Mouse (Mus musculus) liver, embryonic 14.5 days (tissue): Measurements from ENCODE around the gene Cables2. TPM values are rescaled to one million over a fixed set of nuclear protein-coding genes. Genes with fewer than 3 reads are reported as not detected.

Source experiments
- ATAC-seq: fragments of 200-750 bp; cut with Nextera tagmentation; 2 replicates; pipeline ENCODE4 v1.8.0; 2017; ENCODE audit warnings: moderate number of reproducible peaks, mild to moderate bottlenecking, moderate library complexity; ENCODE audit not compliant: insufficient read depth
- DNase-seq, 3 experiments: peaks; one replicate each; pipeline ENCODE4 v3.0.0-alpha.2; 2012 to 2013; ENCODE audit warnings: low read depth in 3 of 3, low spot score in 3 of 3
- H3K27ac ChIP-seq: fragments of 300-500 bp; sonication (generic); 2 replicates; pipeline ENCODE4 v1.5.1; 2014; ENCODE audit warnings: moderate library complexity, mild to moderate bottlenecking, control low read depth, inconsistent platforms
- H3K27me3 ChIP-seq: fragments of 300-500 bp; sonication (generic); 2 replicates; pipeline ENCODE4 v1.6.1; 2014; ENCODE audit warnings: mild to moderate bottlenecking, low read length, moderate library complexity; ENCODE audit not compliant: control insufficient read depth, insufficient read depth
- H3K36me3 ChIP-seq: fragments of 300-500 bp; sonication (generic); replicated peaks from 2 replicates; pipeline ENCODE4 v1.6.1; 2014; ENCODE audit warnings: low read depth; ENCODE audit not compliant: control insufficient read depth, insufficient read depth
- H3K4me1 ChIP-seq, 2 experiments: fragments of 200-500 bp in 1 of 2; fragments of 300-500 bp in 1 of 2; sonication (generic) in 1 of 2; replicated peaks; 2 replicates each; pipeline ENCODE4 v1.6.1; 2012 to 2014; ENCODE audit warnings: antibody characterized with exemption in 1 of 2, inconsistent platforms in 1 of 2, low read length in 1 of 2; ENCODE audit not compliant: control insufficient read depth in 2 of 2, insufficient read depth in 2 of 2
- H3K4me2 ChIP-seq: fragments of 300-500 bp; sonication (generic); 2 replicates; pipeline ENCODE4 v1.6.1; 2014; ENCODE audit warnings: low read depth, mild to moderate bottlenecking, control low read depth, moderate library complexity
- H3K4me3 ChIP-seq, 2 experiments: fragments of 200-500 bp in 1 of 2; fragments of 300-500 bp in 1 of 2; sonication (generic) in 1 of 2; 2 replicates each; pipeline ENCODE4 v1.5.1; 2012 to 2014; ENCODE audit warnings: low read depth in 2 of 2, low read length in 2 of 2, mild to moderate bottlenecking in 2 of 2, control low read depth in 1 of 2, inconsistent platforms in 1 of 2, moderate library complexity in 1 of 2; ENCODE audit not compliant: insufficient read depth in 1 of 2
- H3K9ac ChIP-seq: fragments of 300-500 bp; sonication (generic); replicated peaks from 2 replicates; pipeline ENCODE4 v1.6.1; 2014; ENCODE audit warnings: mild to moderate bottlenecking, control low read depth, moderate library complexity
- H3K9me3 ChIP-seq: fragments of 300-500 bp; sonication (generic); 2 replicates; pipeline ENCODE4 v1.6.1; 2016; ENCODE audit warnings: low read length, mixed read lengths; ENCODE audit not compliant: control insufficient read depth
- CTCF ChIP-seq: IDR thresholded peaks from 2 replicates; pipeline ENCODE4 v1.5.1; 2016; ENCODE audit warnings: antibody characterized with exemption, low read depth, control low read depth
- EP300 ChIP-seq: IDR thresholded peaks from 2 replicates; pipeline ENCODE4 v1.6.1; 2016; ENCODE audit warnings: antibody characterized with exemption, low read depth
- WGBS: fragments of 180-500 bp; shearing (Covaris S2); extraction: QIAGEN DNeasy Blood & Tissue Kit; methylation state at CpG from one replicate; pipeline ENCODE4 v1.1.7; 2014; ENCODE audit not compliant: insufficient replicate concordance; 5-methylcytosine and 5-hydroxymethylcytosine counted together
- microRNA-seq: library from miRNA; unstranded; fragments of <30 nt; microRNA quantifications from one replicate; pipeline ENCODE4, GENCODE M21; 2016
- polyA plus RNA-seq, 2 experiments: library from polyadenylated mRNA; depleted of rRNA in 1 of 2; stranded (reverse) in 1 of 2; unstranded in 1 of 2; fragments of >200 nt; fragmentation: Nextera tagmentation in 1 of 2; extraction: Ambion mirVana in 1 of 2; gene quantifications; 2 replicates each; pipeline versions ENCODE4 v1.2.1 to v1.2.3; 2012 to 2014

The Cables2 gene
- polyA plus RNA-seq, 2 experiments, result 3.3 to 5.6 TPM

- no peak overlapping the region for H3K9ac ChIP-seq
- TF ChIP-seq CTCF, result no peak
- TF ChIP-seq EP300, result no peak
- no peaks in the 10 kb centered on the region for H3K27me3 ChIP-seq
- no peaks in the 10 kb centered on the region for H3K36me3 ChIP-seq
- WGBS, result 59% methylated on average over 8 of the region's 8 CpGs
- H3K27ac ChIP-seq, result no peak overlapping the region
- ATAC-seq, result no peak
- DNase-seq, result no peak
- no peaks in the 10 kb centered on the region for H3K4me1 ChIP-seq
- no peak overlapping the region for H3K4me3 ChIP-seq
- H3K4me2 ChIP-seq, result no peak overlapping the region
- no peaks in the 10 kb centered on the region for H3K9me3 ChIP-seq
Measured at GRCm38 (mm10) chr2:180215011-180215461, 58.3 kb downstream of the Cables2 start.

DNA sequence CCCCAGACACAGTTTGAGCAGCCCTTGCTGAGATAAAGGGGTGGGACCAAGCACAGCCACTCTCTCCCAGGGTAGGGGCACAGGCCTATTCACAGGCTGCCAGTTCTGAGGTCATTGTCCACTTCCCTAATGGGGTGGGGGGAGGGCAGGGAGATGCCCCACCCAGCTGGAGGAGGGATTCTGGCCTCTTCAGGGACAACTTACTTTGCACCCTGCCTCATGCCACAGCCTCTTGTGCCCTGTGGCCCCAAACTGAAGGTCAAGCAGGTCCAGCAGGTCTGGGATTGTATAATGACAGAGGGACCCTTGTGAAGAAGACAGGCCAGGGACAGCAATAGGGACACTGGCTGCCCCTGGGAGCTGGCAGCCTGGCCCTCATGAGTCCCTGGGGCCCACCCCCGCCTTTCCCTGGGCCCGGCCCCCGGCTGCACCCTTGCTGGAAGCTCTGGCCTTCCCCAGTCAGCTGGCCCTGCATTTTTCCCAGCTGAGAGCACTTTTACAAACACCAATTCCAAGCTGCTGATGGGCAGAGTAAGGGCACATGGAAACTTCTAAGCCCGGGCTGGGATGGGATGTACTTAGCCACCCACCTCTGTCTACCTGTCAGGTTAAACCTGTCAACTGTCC lies 58.8 kb downstream of the Cables2 start:
- no peak overlapping the region for H3K9ac ChIP-seq
- no peak for ATAC-seq

DNA sequence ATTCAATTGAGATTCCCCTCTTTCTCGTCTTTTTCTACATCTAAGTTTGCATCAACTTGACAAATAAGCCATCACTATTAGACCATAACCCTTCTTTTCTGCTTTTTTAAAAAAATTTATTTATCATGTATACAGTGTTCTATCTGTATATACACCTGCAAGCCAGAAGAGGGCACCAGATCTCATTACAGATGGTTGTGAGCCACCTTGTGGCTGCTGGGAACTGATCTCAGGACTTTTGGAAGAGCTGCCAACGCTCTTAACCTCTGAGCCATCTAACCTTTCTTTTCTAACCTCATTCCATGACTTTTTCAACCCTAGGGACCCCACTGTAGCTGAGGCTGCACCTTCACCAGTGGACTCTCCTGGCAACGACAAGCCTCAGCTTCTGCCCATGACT lies 61.0 kb downstream of the Cables2 start:
- WGBS, result 75% methylated on average over 3 of the region's 3 CpGs
- TF ChIP-seq EP300 (no peak), CTCF (peak; percentile 37; the same call in 1 of the 2 replicates)
- H3K36me3 ChIP-seq, result no peaks in the 10 kb centered on the region
- ATAC-seq, result no peak
- H3K4me2 ChIP-seq, result no peak overlapping the region
- no peak for DNase-seq
- H3K27ac ChIP-seq, result no peak overlapping the region
- no peak overlapping the region for H3K4me3 ChIP-seq
- no peaks in the 10 kb centered on the region for H3K27me3 ChIP-seq
- H3K4me1 ChIP-seq, result no peaks in the 10 kb centered on the region
- H3K9ac ChIP-seq, result no peak overlapping the region
- no peaks in the 10 kb centered on the region for H3K9me3 ChIP-seq

More for the DNA sequence above, 58.8 kb downstream of the Cables2 start:
- H3K27ac ChIP-seq, result no peak overlapping the region
- H3K4me1 ChIP-seq, result no peaks in the 10 kb centered on the region
- 77% methylated on average over 4 of the region's 4 CpGs for WGBS
- H3K4me3 ChIP-seq, result no peak overlapping the region
- no peak for DNase-seq
- H3K9me3 ChIP-seq, result no peaks in the 10 kb centered on the region
- no peaks in the 10 kb centered on the region for H3K36me3 ChIP-seq
- TF ChIP-seq EP300, result no peak
- TF ChIP-seq CTCF, result no peak
- H3K27me3 ChIP-seq, result no peaks in the 10 kb centered on the region
- no peak overlapping the region for H3K4me2 ChIP-seq

DNA sequence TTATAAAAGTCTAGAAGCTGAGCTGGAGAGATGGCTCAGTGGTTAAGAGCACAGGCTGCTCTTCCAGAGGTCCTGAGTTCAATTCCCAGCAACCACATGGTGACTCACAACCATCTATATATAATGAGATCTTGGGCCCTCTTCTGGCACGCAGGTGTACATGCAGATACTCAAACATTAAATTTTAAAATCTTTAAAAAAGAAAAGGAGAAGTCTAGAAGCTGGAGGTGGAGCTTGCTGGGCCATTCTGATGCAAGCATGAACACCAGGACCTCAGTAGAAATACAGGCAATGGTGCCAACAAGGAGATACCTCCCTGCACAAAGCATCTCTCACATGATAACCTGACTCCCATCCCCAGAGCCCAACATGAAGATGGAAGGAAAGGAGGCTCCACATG lies 64.3 kb downstream of the Cables2 start:
- TF ChIP-seq CTCF, result no peak
- TF ChIP-seq EP300, result no peak
- no peak overlapping the region for H3K4me2 ChIP-seq
- H3K27ac ChIP-seq, result no peak overlapping the region
- H3K27me3 ChIP-seq, result no peaks in the 10 kb centered on the region
- DNase-seq (no peak), ATAC-seq (no peak)
- H3K9me3 ChIP-seq, result no peaks in the 10 kb centered on the region
- H3K9ac ChIP-seq, result no peak overlapping the region
- WGBS, result 38% methylated on average over 1 of the region's 1 CpGs
- H3K4me1 ChIP-seq, result no peaks in the 10 kb centered on the region
- no peak overlapping the region for H3K4me3 ChIP-seq
- H3K36me3 ChIP-seq, result no peaks in the 10 kb centered on the region

Small RNAs within 50 kb of the gene (microRNA-seq; reads per million reads assigned to microRNA genes)
- gene Mir3091, result 3.4 reads per million

Other genes starting within 250 kb of the Cables2 start
- gene Lsm14b, start 248.5 kb downstream of the Cables2 start, polyA plus RNA-seq (2012; rRNA removed), result 6.0 and 10.7 TPM in 2 replicates
- 1.5 and 1.7 TPM in 2 replicates for gene Lsm14b, start 248.5 kb downstream of the Cables2 start, polyA plus RNA-seq (2014; fragmentation: Nextera tagmentation; extraction: Ambion mirVana)
- gene Psma7, start 231.1 kb downstream of the Cables2 start, polyA plus RNA-seq (2012; rRNA removed), result 115 and 150 TPM in 2 replicates
- gene Psma7, start 231.1 kb downstream of the Cables2 start, polyA plus RNA-seq (2014; fragmentation: Nextera tagmentation; extraction: Ambion mirVana), result 310 and 347 TPM in 2 replicates
- 1.0 and 1.3 TPM in 2 replicates for gene Ss18l1, start 231.0 kb downstream of the Cables2 start, polyA plus RNA-seq (2012; rRNA removed)
- 0.37 and 0.44 TPM in 2 replicates for gene Ss18l1, start 231.0 kb downstream of the Cables2 start, polyA plus RNA-seq (2014; fragmentation: Nextera tagmentation; extraction: Ambion mirVana)
- gene Mtg2, start 202.9 kb downstream of the Cables2 start, polyA plus RNA-seq (2012; rRNA removed), result 7.7 and 8.5 TPM in 2 replicates
- gene Mtg2, start 202.9 kb downstream of the Cables2 start, polyA plus RNA-seq (2014; fragmentation: Nextera tagmentation; extraction: Ambion mirVana), result 9.9 and 10.7 TPM in 2 replicates
- 0.02 TPM in 1 of 2 replicates, not detected in the other for gene Hrh3, start 169.0 kb downstream of the Cables2 start, polyA plus RNA-seq (2012; rRNA removed)
- gene Hrh3, start 169.0 kb downstream of the Cables2 start, polyA plus RNA-seq (2014; fragmentation: Nextera tagmentation; extraction: Ambion mirVana), result not detected in 2 replicates
- gene Osbpl2, start 154.2 kb downstream of the Cables2 start, polyA plus RNA-seq (2012; rRNA removed), result 3.3 and 4.4 TPM in 2 replicates
- gene Osbpl2, start 154.2 kb downstream of the Cables2 start, polyA plus RNA-seq (2014; fragmentation: Nextera tagmentation; extraction: Ambion mirVana), result 7.9 and 8.4 TPM in 2 replicates
- 51.7 and 53.3 TPM in 2 replicates for gene Adrm1, start 102.0 kb downstream of the Cables2 start, polyA plus RNA-seq (2012; rRNA removed)
- 77.8 and 80.5 TPM in 2 replicates for gene Adrm1, start 102.0 kb downstream of the Cables2 start, polyA plus RNA-seq (2014; fragmentation: Nextera tagmentation; extraction: Ambion mirVana)
- gene Lama5, start 47.6 kb downstream of the Cables2 start, polyA plus RNA-seq (2012; rRNA removed), result 2.7 and 2.9 TPM in 2 replicates
- gene Lama5, start 47.6 kb downstream of the Cables2 start, polyA plus RNA-seq (2014; fragmentation: Nextera tagmentation; extraction: Ambion mirVana), result 1.7 and 1.9 TPM in 2 replicates
- gene Rps21, start 16.1 kb downstream of the Cables2 start, polyA plus RNA-seq (2012; rRNA removed), result 1,402 and 1,840 TPM in 2 replicates
- 511 and 539 TPM in 2 replicates for gene Rps21, start 16.1 kb downstream of the Cables2 start, polyA plus RNA-seq (2014; fragmentation: Nextera tagmentation; extraction: Ambion mirVana)
- gene Rbbp8nl, start 16.4 kb upstream of the Cables2 start, polyA plus RNA-seq (2012; rRNA removed), result 0.02 TPM in 2 replicates
- not detected in 2 replicates for gene Rbbp8nl, start 16.4 kb upstream of the Cables2 start, polyA plus RNA-seq (2014; fragmentation: Nextera tagmentation; extraction: Ambion mirVana)
- 0.27 and 0.35 TPM in 2 replicates for gene Gata5, start 61.2 kb upstream of the Cables2 start, polyA plus RNA-seq (2012; rRNA removed)
- 0.20 and 0.22 TPM in 2 replicates for gene Gata5, start 61.2 kb upstream of the Cables2 start, polyA plus RNA-seq (2014; fragmentation: Nextera tagmentation; extraction: Ambion mirVana)
- gene Slco4a1, start 182.7 kb upstream of the Cables2 start, polyA plus RNA-seq (2012; rRNA removed), result 0.65 and 0.69 TPM in 2 replicates
- 0.28 and 0.53 TPM in 2 replicates for gene Slco4a1, start 182.7 kb upstream of the Cables2 start, polyA plus RNA-seq (2014; fragmentation: Nextera tagmentation; extraction: Ambion mirVana)
- gene Ntsr1, start 226.5 kb upstream of the Cables2 start, polyA plus RNA-seq (2012; rRNA removed), result 0.04 and 0.06 TPM in 2 replicates
- gene Ntsr1, start 226.5 kb upstream of the Cables2 start, polyA plus RNA-seq (2014; fragmentation: Nextera tagmentation; extraction: Ambion mirVana), result 0.05 TPM in 1 of 2 replicates, not detected in the other